Mouse (Mus musculus) neural tube, embryonic 13.5 days (tissue): ENCODE data around the gene Ubr4. TPM values are rescaled to one million over a fixed set of nuclear protein-coding genes. Genes with fewer than 3 reads are reported as not detected.
"Not testable (repeated sequence)": the region's sequence is repeated elsewhere in the genome, so short reads cannot be mapped to it uniquely, and the experiment has no call there.

Experiments
- ATAC-seq: fragments of 200-750 bp; cut with Nextera tagmentation; 2 replicates; pipeline ENCODE4 v1.8.0; 2017; ENCODE audit warnings: low read depth, mild to moderate bottlenecking, moderate TSS enrichment, moderate library complexity
- H3K27ac ChIP-seq: fragments of 300-500 bp; sonication (generic); replicated peaks from 2 replicates; pipeline ENCODE4 v1.5.1; 2015; ENCODE audit warnings: moderate library complexity, mild to moderate bottlenecking, inconsistent platforms
- H3K27me3 ChIP-seq: fragments of 300-500 bp; sonication (generic); 2 replicates; pipeline ENCODE4 v1.6.1; 2015; ENCODE audit warnings: mild to moderate bottlenecking, inconsistent platforms
- H3K36me3 ChIP-seq: fragments of 300-500 bp; sonication (generic); 2 replicates; pipeline ENCODE4 v1.6.1; 2015; ENCODE audit warnings: mild to moderate bottlenecking, inconsistent platforms
- H3K4me1 ChIP-seq: fragments of 300-500 bp; sonication (generic); replicated peaks from 2 replicates; pipeline ENCODE4 v1.6.1; 2015; ENCODE audit warnings: inconsistent platforms
- H3K4me2 ChIP-seq: fragments of 300-500 bp; sonication (generic); 2 replicates; pipeline ENCODE4 v1.6.1; 2015; ENCODE audit warnings: inconsistent platforms, mild to moderate bottlenecking, moderate library complexity
- H3K4me3 ChIP-seq: fragments of 300-500 bp; sonication (generic); 2 replicates; pipeline ENCODE4 v1.5.1; 2015; ENCODE audit warnings: mild to moderate bottlenecking, inconsistent platforms
- H3K9ac ChIP-seq: fragments of 300-500 bp; sonication (generic); 2 replicates; pipeline ENCODE4 v1.6.1; 2015; ENCODE audit warnings: moderate library complexity, mild to moderate bottlenecking, inconsistent platforms
- H3K9me3 ChIP-seq: fragments of 300-500 bp; sonication (generic); 2 replicates; pipeline ENCODE4 v1.6.1; 2016; ENCODE audit warnings: inconsistent platforms
- WGBS: fragments of 180-500 bp; shearing (Covaris S2); methylation state at CpG from one replicate; pipeline ENCODE4 v1.1.7; 2015; 5-methylcytosine and 5-hydroxymethylcytosine counted together
- microRNA-seq: library from miRNA; unstranded; fragments of <30 nt; microRNA quantifications from one replicate; pipeline ENCODE4, GENCODE M21; 2016
- polyA plus RNA-seq: library from polyadenylated mRNA; unstranded; fragments of >200 nt; fragmentation: Nextera tagmentation; extraction: Ambion mirVana; gene quantifications from 2 replicates; pipeline ENCODE4 v1.2.1, GENCODE M21; 2015

The Ubr4 gene
- polyA plus RNA-seq, 1 experiment from 2014 or later, result 74.8 TPM

DNA sequence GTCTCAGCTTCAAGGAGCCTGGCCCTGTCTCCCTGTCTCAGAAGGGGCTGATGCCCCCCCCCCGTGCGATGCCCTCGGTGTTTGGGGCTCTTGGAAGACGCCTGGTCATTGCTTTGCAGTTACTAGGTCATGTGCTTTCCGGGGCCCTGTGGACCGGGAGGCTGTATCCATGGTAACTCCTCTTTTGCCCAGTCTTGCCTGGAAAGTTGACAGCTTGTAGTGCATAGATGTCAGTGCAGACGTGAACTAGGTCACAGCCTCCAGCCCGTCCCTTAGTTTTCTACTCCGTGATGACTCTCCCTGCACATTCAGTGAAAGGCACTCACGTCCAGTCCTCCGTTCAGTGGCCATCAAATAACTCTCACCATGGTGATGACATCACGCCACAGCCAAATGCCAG is 174.1 kb downstream of the Ubr4 start:
- peaks cover 4% of the 10 kb centered on the region; the same call in 1 of the 2 replicates for H3K4me1 ChIP-seq
- WGBS, result 66% methylated on average over 12 of the region's 12 CpGs
- H3K9ac ChIP-seq, result no peak overlapping the region
- no peak overlapping the region for H3K4me2 ChIP-seq
- H3K27me3 ChIP-seq, result no peaks in the 10 kb centered on the region
- H3K9me3 ChIP-seq, result no peaks in the 10 kb centered on the region
- H3K36me3 ChIP-seq, result no peaks in the 10 kb centered on the region
- no peak overlapping the region for H3K27ac ChIP-seq
- ATAC-seq, result no peak
- no peak overlapping the region for H3K4me3 ChIP-seq

DNA sequence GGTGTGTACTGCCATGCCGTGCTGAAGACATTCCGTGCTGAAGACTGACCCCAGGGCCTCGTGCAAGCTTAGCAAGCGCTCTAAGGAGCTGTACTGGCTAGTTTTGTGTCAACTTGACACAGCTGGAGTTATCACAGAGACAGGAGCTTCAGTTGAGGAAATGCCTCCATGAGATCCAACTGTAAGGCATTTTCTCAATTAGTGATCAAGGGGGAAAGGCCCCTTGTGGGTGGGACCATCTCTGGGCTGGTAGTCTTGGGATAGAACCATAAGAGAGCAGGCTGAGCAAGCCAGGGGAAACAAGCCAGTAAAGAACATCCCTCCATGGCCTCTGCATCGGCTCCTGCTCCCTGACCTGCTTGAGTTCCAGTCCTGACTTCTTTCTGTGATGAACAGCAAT is 177.8 kb downstream of the Ubr4 start, which contains the start of gene Iffo2:
TSS of gene Iffo2 (plus strand) at position 301 of the 400 bp plus-strand sequence.
- H3K4me2 ChIP-seq, H3K4me1 ChIP-seq, H3K27ac ChIP-seq, H3K27me3 ChIP-seq, H3K9me3 ChIP-seq, H3K4me3 ChIP-seq, H3K9ac ChIP-seq, ATAC-seq, H3K36me3 ChIP-seq: not testable (repeated sequence)
- WGBS, result 89% methylated on average over 5 of the region's 5 CpGs

GRCm38 (mm10) chr4:139532081-139532480 is 179.7 kb downstream of the Ubr4 start:
- Histone ChIP-seq H3K4me3 (no peak overlapping the region), H3K4me1 (peaks cover 3% of the 10 kb centered on the region; the same call in 1 of the 2 replicates), H3K9me3 (no peaks in the 10 kb centered on the region), H3K9ac (no peak overlapping the region), H3K4me2 (no peak overlapping the region), H3K27ac (no peak overlapping the region), H3K36me3 (no peaks in the 10 kb centered on the region), H3K27me3 (no peaks in the 10 kb centered on the region)
- no peak for ATAC-seq
- 90% methylated on average over 10 of the region's 10 CpGs for WGBS

GRCm38 (mm10) chr4:139535127-139535695 is 182.8 kb downstream of the Ubr4 start:
- 0 out of 2 replicates have a peak, but pooled peaks have one; percentile 40 for ATAC-seq

DNA sequence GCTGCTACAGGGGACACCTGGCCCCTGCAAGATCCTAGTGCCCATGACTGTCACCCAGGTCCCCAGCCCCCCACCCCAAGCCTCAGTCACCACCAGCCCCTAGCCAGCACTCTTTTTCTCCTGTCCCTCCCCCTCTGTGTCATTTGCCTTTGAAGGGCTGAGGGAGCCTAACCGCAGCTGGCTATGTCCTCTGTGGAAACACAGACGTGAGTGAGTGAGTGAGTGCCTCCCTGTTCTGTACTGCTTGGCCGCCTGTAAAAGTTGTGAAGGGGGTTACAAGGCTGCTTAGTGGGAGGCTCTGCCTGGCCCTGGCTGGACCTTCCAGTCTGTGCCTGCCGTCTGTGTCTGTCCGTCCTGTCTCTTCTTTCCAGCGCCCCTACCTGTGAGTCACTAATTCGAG is 183.3 kb downstream of the Ubr4 start:
- no peak overlapping the region for H3K4me3 ChIP-seq
- H3K9me3 ChIP-seq, result no peaks in the 10 kb centered on the region
- no peaks in the 10 kb centered on the region for H3K36me3 ChIP-seq
- whole genome bisulfite sequencing, result 55% methylated on average over 7 of the region's 7 CpGs
- no peak overlapping the region for H3K9ac ChIP-seq
- no peak overlapping the region for H3K4me2 ChIP-seq
- no peak overlapping the region for H3K27ac ChIP-seq
- H3K27me3 ChIP-seq, result no peaks in the 10 kb centered on the region
- peaks cover 3% of the 10 kb centered on the region; the same call in 1 of the 2 replicates for H3K4me1 ChIP-seq
- no peak for ATAC-seq

More at GRCm38 (mm10) chr4:139535127-139535695, 182.8 kb downstream of the Ubr4 start:
- WGBS, result 28% methylated on average over 12 of the region's 12 CpGs
- no peak overlapping the region for H3K9ac ChIP-seq
- no peak overlapping the region for H3K27ac ChIP-seq
- H3K36me3 ChIP-seq, result no peaks in the 10 kb centered on the region
- no peak overlapping the region for H3K4me3 ChIP-seq
- H3K4me2 ChIP-seq, result no peak overlapping the region
- H3K27me3 ChIP-seq, result no peaks in the 10 kb centered on the region
- H3K9me3 ChIP-seq, result no peaks in the 10 kb centered on the region
- H3K4me1 ChIP-seq, result peaks cover 3% of the 10 kb centered on the region; the same call in 1 of the 2 replicates

DNA sequence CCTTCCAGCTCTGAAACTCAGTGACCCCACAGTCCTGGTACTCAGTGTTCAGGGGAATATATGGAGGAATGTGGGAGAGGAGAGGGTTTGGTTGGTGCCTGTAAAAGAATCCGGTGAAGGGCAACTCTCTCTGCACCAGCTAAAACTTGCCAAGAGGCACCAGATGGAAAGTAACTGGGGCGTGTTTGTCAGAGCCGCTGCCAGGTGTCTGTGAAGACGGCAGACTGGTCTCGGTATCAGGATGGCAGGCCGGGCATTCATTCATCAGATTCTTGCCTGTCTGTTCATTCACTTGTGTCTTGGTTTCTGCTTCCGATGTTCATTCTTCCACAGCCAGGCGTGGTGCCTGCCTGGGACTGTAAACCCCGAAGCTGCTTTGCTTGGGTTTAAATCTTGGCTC is 184.3 kb downstream of the Ubr4 start:
- ATAC-seq, result no peak
- Histone ChIP-seq H3K4me2 (no peak overlapping the region), H3K9me3 (no peaks in the 10 kb centered on the region), H3K27me3 (no peaks in the 10 kb centered on the region), H3K9ac (no peak overlapping the region), H3K4me3 (no peak overlapping the region), H3K36me3 (no peaks in the 10 kb centered on the region), H3K27ac (no peak overlapping the region), H3K4me1 (peaks cover 3% of the 10 kb centered on the region; the same call in 1 of the 2 replicates)
- WGBS, result 88% methylated on average over 9 of the region's 9 CpGs

Small RNA genes lying within 50 kb of the gene (microRNA-seq; reads per million reads assigned to microRNA genes)
- 4.7 reads per million, percentile 19 among the genes with 10 or more reads in this experiment for gene Gm24245
- not detected for gene Gm25732

Other genes with a start within 250 kb of the Ubr4 start
- 431 and 499 TPM in 2 replicates for gene Minos1, start 221.5 kb upstream of the Ubr4 start, polyA plus RNA-seq
- 364 and 370 TPM in 2 replicates for gene Capzb, start 159.7 kb upstream of the Ubr4 start, polyA plus RNA-seq
- gene Pqlc2, start 41.9 kb upstream of the Ubr4 start, polyA plus RNA-seq, result 12.9 and 13.2 TPM in 2 replicates
- 55.6 and 58.6 TPM in 2 replicates for gene Akr7a5, start 41.9 kb upstream of the Ubr4 start, polyA plus RNA-seq
- 86.7 and 90.3 TPM in 2 replicates for gene Mrto4, start within 50 bp of the Ubr4 start, polyA plus RNA-seq
- gene Emc1, start within 50 bp of the Ubr4 start, polyA plus RNA-seq, result 39.9 and 41.7 TPM in 2 replicates
- 4.6 and 5.3 TPM in 2 replicates for gene Iffo2, start 177.9 kb downstream of the Ubr4 start, polyA plus RNA-seq